Mouse (Mus musculus): ENCODE results near the gene Dyrk1b.

GRCm38 (mm10) chr7:28159893-28160292, 19.4 kb upstream of the Dyrk1b start:
- TF ChIP-seq MAFK (IDR thresholded peaks at IDR 0.05; ENCODE audit: insufficient read depth, low read depth, low read length) (peak; percentile 81), CHD2 (IDR thresholded peaks at IDR 0.05; ENCODE audit: low read depth, low read length) (no peak), ZC3H11A (IDR thresholded peaks at IDR 0.05; ENCODE audit: borderline replicate concordance, low read depth, low read length) (no peak)

Data from ES-E14 (cell line).